Mouse (Mus musculus) ES-CJ7 (cell line): Measurements from ENCODE around the gene Dysf.
A peak's percentile ranks its signal among the peaks of the same experiment; 100 is the strongest.

Experiments used
- DNase-seq: peaks from one replicate; pipeline ENCODE4 v3.0.0; 2011; ENCODE audit warnings: low read depth, low spot score

The Dysf gene

GRCm38 (mm10) chr6:84167612-84168011 lies 159.2 kb downstream of the Dysf start:
- no peak for DNase-seq

- no peak for DNase-seq
These were observed 160.2 kb downstream of the Dysf start for GRCm38 (mm10) chr6:84168571-84168970.

- no peak for DNase-seq
These were observed 165.2 kb downstream of the Dysf start for GRCm38 (mm10) chr6:84173626-84174025.

- no peak for DNase-seq
These were observed 170.5 kb downstream of the Dysf start for GRCm38 (mm10) chr6:84178776-84179405.

- DNase-seq: no peak
These were observed 173.1 kb downstream of the Dysf start for GRCm38 (mm10) chr6:84181452-84181851.

- no peak for DNase-seq
These were observed 183.4 kb downstream of the Dysf start for GRCm38 (mm10) chr6:84191656-84192250.

GRCm38 (mm10) chr6:84196511-84196910 lies 188.1 kb downstream of the Dysf start:
- DNase-seq: no peak

GRCm38 (mm10) chr6:84197811-84198213 lies 189.4 kb downstream of the Dysf start:
- DNase-seq: no peak

- DNase-seq: no peak
These were observed 193.5 kb downstream of the Dysf start for GRCm38 (mm10) chr6:84201721-84202490.

- no peak for DNase-seq
These were observed 197.2 kb downstream of the Dysf start for GRCm38 (mm10) chr6:84205611-84206010.

GRCm38 (mm10) chr6:84208589-84208988 lies 200.2 kb downstream of the Dysf start:
- DNase-seq: no peak

GRCm38 (mm10) chr6:84209736-84210434 lies 201.5 kb downstream of the Dysf start:
- DNase-seq: no peak

GRCm38 (mm10) chr6:84211473-84211872 lies 203.1 kb downstream of the Dysf start:
- DNase-seq: no peak

GRCm38 (mm10) chr6:84213101-84213500 lies 204.7 kb downstream of the Dysf start:
- no peak for DNase-seq

- no peak for DNase-seq
These were observed 209.0 kb downstream of the Dysf start for GRCm38 (mm10) chr6:84217216-84217933.

- no peak for DNase-seq
These were observed 210.7 kb downstream of the Dysf start for GRCm38 (mm10) chr6:84219119-84219518.

- no peak for DNase-seq
These were observed 216.5 kb downstream of the Dysf start for GRCm38 (mm10) chr6:84224861-84225260.

GRCm38 (mm10) chr6:84225587-84225986 lies 217.2 kb downstream of the Dysf start:
- DNase-seq: no peak

- no peak for DNase-seq
These were observed 219.8 kb downstream of the Dysf start for GRCm38 (mm10) chr6:84228196-84228595.

GRCm38 (mm10) chr6:84228786-84229185 lies 220.4 kb downstream of the Dysf start:
- peak; percentile 12 for DNase-seq

- DNase-seq: no peak
These were observed 221.3 kb downstream of the Dysf start for GRCm38 (mm10) chr6:84229739-84230138.

GRCm38 (mm10) chr6:84231108-84231507 lies 222.7 kb downstream of the Dysf start:
- no peak for DNase-seq
